Mouse (Mus musculus): ENCODE measurements at regions not wholly inside any gene's neighbourhood (a gene's known extent, or its start where the extent isn't known, plus 50 kb on each side); places are given as distances from the start of the nearest gene placed in this dataset.

DNA sequence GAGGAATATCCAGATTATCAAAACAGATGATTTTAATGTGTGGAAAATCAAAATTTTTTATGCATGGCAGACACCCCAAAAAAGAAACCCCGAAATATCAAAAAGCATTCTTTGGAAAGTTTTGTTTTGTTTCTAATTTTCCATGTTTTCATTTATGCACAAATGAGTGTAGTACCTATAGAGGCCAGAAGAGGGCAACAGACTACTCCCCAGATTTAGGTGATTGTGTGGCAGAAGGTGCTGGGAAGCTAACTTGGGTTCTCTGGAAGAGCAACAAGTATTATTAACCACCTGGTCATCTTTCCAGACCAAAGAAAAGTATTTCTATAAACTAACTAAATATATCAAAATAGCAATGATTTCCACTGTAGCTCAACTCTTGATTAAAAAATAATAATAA lies 137.2 kb downstream of the Cdc5l start:
- CTCF ChIA-PET: interaction anchor here (0.6 to 2.3 kb wide), 17 partner anchors 11 to 1524 kb away, joined by 3 to 16 read pairs (median 4); no protein-coding TSS in a partner anchor
- POLR2A ChIA-PET: interaction anchor here in 3 of 4 experiments (0.6 to 0.8 kb wide), 4 partner anchors 10 to 585 kb away, joined by 3 to 4 read pairs (median 4); no protein-coding TSS in a partner anchor

DNA sequence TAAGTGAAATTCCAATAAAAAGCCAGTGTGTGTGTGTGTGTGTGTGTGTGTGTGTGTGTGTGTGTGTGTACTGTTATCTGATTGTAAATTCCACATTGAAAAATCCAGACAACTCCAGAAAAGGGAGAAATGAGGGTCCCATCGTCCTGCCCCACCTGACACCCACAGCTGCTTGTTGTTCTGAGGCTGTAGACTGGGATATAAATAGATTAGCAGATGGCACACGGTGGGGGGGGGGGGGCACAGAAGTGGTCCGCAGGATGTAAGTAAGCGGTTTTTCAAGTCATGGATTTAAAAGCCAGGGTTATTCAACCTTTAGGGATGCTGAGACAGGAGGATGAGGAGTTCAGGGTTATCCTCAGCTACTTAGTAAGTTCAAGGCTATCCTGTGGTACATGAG lies 138.7 kb downstream of the Cdc5l start:
- CTCF ChIA-PET: interaction anchor here in 1 of 4 experiments (0.6 kb wide), 1 partner anchor 18 kb away, joined by 3 read pairs; no protein-coding TSS in a partner anchor
- POLR2A ChIA-PET: no interaction called here

DNA sequence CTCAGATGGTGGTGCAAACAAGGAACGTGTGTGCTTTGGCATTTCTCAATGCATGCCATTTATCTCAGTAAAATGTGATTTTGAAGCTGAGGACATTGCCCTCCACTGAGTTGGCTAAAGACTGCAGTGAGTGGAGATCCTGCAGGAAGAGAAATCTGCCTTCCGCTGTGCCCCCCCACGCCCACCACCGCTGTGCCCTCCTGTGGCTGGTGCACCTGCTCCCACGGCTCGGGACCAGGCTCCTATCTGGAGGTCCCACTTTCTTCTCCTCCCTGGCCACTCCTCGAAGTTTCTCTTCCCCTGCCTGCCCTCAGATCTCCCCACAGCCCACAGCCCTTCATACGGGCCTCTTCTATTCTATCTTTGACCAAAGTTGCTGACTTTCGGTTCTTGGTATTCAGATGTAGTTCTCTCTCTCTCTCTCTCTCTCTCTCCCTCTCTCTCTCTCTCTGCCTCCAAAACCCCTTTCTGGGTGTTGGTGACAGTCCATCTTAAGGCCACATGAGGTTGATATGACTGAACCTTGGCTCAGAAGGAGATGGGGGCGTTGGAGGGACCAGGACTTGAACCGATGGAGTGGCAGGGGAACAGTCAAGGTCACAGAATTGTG lies 139.2 kb downstream of the Cdc5l start:
- ChIA-PET POLR2A (no interaction called here), CTCF (interaction anchor here in 1 of 4 experiments (0.6 kb wide), 1 partner anchor 19 kb away, joined by 3 read pairs; no protein-coding TSS in a partner anchor)

DNA sequence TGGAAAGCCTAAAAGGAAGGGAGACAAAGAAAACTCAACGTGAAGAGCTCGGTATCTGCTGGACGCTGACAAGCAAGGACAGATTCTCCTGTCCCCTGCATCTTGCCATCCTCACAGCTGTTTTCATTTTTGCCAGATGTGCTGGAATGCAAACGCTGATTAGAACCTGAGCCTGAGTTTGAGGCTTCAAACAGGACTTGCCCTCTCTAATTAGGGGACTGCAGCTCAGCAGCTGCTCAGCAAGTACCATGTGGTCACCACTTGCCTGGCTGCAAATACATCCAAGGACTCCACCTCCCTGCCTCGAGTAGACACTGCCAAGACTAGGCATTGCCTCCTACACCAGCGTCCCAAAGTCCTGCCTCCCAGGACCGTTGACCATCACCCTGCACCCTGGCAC lies 140.7 kb downstream of the Cdc5l start:
- POLR2A ChIA-PET: interaction anchor here in 1 of 4 experiments (0.6 to 1.5 kb wide), 2 partner anchors 12 to 29 kb away, joined by 4 read pairs; no protein-coding TSS in a partner anchor
- CTCF ChIA-PET: interaction anchor here in 2 of 4 experiments (1.7 to 1.8 kb wide), 2 partner anchors 82 kb away, joined by 4 to 9 read pairs; no protein-coding TSS in a partner anchor

DNA sequence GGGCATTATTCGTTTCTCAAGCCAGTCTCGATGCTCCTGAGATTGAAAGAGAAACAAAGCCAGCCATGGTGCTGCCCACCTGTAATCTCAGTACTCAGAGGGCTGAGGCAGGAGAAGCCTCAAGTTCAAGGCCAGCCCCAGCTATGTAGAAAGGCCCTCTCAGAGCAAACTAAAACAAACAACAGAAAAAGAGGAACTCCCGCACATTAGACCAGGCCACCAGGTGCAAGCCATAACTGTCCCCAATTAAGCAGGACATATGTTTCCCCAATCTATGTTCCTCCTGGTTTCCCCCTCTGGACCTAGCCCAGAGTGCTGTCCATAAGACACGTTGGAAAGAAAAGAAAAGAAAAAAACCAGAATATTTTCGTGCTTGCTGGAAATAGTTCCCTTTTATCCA lies 142.5 kb downstream of the Cdc5l start:
- ChIA-PET POLR2A (no interaction called here), CTCF (no interaction called here)

DNA sequence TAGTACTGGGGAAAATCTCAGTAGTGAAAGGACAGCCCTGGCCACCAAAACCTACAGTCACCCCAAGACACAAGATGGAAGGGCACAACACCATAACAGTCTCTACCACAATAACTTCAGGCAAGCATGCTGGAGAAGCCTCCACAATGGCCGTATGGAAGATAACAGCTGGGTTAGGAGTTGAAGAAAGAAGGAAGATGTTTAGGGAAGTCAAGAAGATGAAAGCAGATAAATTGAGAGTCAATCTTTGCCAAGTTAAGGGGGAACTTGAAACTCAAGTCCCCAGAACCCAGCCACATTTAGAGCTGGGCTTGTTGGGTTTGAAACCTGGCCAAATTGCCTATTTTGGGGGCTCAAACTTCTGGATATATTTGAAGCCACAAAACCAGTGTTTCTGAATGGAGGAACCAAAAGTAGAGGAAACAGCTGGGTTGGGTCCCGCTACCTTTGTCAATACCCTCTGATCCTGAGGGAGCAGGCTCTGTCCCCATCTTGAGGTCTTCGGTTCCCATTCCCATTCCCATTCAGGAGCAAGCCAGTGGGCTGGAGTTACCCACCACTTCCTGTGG lies 147.8 kb downstream of the Cdc5l start:
- ChIA-PET POLR2A (no interaction called here), CTCF (interaction anchor here in 1 of 4 experiments (0.6 to 0.7 kb wide), 2 partner anchors 263 to 529 kb away, joined by 3 read pairs; no protein-coding TSS in a partner anchor)

DNA sequence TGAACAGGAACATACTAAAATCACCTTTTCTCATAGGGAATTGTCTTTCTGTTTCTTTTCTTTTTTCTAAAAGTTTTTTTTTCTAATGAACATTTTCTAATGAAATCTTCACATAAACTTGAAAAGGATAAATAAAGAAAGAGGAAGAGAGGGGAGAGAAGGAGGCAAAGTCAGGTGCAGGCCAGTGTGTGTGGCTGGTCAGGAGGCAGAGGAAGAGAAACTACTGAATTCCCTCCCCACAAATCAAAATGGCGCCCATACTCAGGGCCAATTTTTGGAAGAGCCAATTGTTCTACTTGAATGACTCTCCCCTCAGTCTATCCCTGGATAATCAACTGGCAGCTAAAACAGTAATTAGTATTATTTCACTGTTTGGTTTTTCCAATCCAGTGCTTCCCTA lies 152.0 kb downstream of the Cdc5l start:
- POLR2A ChIA-PET: interaction anchor here in 1 of 4 experiments (1.6 kb wide), 1 partner anchor 11 kb away, joined by 4 read pairs; no protein-coding TSS in a partner anchor
- CTCF ChIA-PET: interaction anchor here in 1 of 4 experiments (0.6 kb wide), 1 partner anchor 93 kb away, joined by 3 read pairs; no protein-coding TSS in a partner anchor

DNA sequence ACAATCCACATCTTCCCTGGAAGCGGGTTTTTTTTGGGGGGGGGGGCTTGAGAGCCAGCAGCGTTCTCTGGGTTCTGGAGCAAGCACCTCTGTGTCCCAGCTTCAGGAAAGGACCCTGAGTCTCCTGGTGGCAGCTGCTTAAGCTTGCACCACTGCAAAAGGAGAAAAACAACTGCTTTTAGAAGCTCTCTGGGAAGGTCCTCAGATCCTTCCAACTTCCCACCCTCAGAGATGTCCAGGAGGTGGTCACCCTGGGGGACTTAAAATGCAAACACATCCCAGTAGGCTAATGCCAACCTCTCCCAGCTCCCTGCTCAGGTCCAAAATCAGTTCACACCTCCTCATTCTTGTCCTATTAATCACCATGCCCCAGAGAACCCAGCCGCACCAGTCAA lies 153.7 kb downstream of the Cdc5l start:
- ChIA-PET POLR2A (interaction anchor here in 2 of 4 experiments (0.6 to 0.7 kb wide), 2 partner anchors 20 to 27 kb away, joined by 4 read pairs; no protein-coding TSS in a partner anchor), CTCF (no interaction called here)

DNA sequence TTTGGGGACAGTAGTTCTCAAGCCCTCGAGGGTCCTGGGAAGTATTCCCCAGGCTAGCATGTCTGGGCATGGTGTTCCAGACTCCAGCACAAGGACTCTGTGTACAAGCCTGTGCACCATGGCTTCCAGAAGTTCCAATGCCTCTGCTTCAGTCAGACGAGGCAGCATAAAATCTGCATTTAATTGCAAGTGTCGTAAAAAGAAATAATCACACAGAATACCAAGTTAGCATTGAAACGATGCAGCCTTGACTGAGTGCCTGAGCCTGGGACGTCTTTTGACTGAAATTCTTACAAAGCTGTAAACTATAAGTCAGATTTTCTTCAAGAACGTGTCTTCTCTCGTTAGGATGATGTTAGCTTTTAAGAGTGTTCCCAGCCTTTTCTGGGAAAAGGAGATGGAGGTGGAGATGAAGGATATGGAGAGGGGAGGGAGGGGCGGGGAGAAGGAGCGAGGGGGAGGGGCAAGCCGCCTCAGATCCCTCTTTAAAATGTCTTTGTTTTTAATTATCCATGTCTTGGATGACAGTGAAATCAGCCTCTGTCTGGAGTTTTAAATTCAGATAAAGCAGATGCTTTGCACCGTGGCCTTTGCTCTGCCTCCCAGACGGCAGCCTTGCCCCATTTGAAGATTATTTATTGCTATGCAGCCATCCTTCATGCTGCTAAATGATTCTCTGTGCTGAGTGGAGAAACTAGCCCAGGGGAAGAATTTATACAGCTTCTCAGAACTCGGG lies 154.3 kb downstream of the Cdc5l start:
- POLR2A ChIA-PET: interaction anchor here in 3 of 4 experiments (0.6 to 0.7 kb wide), 4 partner anchors 19 to 177 kb away, joined by 4 to 9 read pairs (median 4); no protein-coding TSS in a partner anchor
- CTCF ChIA-PET: interaction anchor here in 1 of 4 experiments (0.6 kb wide), 1 partner anchor 105 kb away, joined by 3 read pairs; no protein-coding TSS in a partner anchor

DNA sequence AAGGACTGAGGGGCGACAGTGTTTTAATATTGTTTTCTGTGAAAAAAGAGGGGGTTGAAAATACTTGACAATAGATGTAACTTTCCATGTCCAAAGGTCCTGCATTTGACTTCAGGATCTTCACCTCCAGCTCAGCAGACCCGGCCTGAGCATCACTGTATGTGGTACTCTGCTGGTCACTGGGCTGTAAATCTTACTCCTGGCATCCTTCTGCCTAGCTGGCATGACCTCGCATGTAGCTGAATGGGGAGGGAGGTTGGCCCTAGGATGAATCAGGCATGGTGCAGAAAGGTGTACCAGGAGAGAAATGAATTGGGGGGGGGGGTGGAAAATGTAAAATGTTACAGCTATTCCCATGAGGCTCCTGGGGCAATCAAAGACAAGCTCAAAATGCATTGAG lies 156.0 kb downstream of the Cdc5l start:
- CTCF ChIA-PET: interaction anchor here in 2 of 4 experiments (0.5 kb wide), 2 partner anchors 50 to 904 kb away, joined by 3 read pairs; no protein-coding TSS in a partner anchor
- POLR2A ChIA-PET: interaction anchor here in 1 of 4 experiments (0.7 kb wide), 1 partner anchor 93 kb away, joined by 6 read pairs; no protein-coding TSS in a partner anchor

DNA sequence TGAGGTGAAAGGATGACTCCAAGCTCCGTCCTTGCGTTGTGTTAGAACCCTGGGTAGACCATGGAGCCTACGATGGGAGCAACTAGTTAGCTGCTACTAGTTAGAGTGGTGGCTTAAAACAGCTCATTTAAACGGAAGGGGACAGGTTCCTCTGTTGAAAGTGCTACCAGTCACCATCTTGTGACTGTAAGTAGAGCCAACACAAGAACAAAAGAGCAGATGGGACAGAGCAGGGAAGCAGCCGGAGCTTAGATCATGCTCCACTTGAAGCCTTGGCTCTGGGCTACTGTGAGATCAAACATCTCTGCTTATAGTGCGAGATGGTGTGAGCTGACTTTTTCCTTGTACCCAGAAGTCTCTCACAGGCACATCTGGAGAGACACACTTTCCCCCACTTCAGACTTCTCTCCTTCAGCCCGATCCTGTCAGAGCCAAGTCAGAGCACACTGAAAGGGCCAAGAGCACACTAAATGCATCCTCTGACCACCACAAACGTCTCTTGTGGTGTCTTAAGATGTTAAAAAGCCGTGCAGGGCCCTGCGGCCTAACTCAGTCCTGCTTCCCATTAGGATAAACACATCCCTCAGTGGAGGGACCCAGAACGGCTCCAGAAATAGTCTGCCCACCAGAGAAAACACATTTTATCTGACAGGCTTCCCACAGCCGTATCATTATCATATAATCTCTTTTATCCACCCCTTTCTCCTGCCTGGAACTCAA lies 156.7 kb downstream of the Cdc5l start:
- CTCF ChIA-PET: interaction anchor here in 2 of 4 experiments (0.5 kb wide), 2 partner anchors 49 to 903 kb away, joined by 3 read pairs; no protein-coding TSS in a partner anchor
- POLR2A ChIA-PET: no interaction called here

DNA sequence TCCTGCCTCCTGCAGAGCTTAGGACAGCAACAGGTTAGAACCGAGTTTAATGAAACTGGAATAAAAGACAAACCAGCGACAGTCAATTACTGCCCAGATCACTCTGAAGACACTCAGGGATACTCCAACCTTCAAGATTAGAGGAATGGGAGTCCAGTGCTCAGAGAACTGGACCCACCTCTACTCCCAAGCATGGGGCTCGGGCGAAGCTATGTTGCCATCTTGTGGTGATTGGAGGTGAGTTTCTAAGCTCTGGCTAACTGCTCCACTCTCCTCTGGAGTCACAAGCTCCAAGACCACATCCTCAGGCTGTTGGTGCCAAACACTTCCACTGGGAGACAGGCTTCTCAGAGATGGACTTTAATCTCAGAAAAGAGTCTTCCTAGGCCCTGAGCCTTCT lies 158.6 kb downstream of the Cdc5l start:
- ChIA-PET CTCF (interaction anchor here in 3 of 4 experiments (0.5 to 2.0 kb wide), 6 partner anchors 21 to 1092 kb away, joined by 3 to 7 read pairs (median 4); no protein-coding TSS in a partner anchor), POLR2A (no interaction called here)

DNA sequence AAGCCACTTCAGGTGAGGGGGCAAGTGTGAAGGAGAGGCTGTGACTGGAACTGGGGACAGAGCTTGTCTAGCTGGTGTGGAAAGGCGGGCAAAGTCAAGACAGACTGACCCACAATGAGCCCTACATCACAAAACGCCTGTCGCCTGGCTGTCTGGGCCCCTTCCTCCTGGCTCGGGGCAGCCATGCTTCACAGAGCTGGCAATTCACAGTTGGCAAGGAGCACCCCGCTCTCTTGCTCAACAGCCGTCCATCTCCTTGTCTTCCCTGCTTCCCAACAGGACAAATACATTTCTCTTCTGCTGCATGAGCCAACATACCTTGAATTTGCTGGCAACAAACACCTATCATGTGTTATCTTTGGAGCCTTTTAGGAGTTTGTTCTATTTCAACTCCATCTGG lies 166.8 kb downstream of the Cdc5l start:
- CTCF ChIA-PET: no interaction called here
- POLR2A ChIA-PET: no interaction called here

DNA sequence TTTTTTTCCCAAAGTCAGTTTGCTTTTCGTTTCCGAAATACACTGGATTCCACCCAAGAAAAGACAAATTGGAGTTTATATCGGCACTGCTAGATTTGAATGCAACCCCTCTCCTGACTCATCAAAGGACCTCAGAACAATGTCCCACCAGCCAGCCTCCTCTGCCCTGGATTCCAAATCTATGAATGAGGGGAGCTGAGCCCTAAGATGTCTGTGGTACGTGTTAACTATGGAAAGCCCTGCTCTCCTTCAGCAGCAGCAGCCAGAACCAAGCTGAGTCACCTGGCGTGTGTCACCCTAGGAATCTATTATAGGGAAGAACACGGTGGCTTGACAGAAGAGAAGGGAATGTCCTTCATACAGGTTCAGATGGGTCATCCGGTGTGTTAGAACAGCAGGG lies 167.9 kb downstream of the Cdc5l start:
- CTCF ChIA-PET: no interaction called here
- POLR2A ChIA-PET: no interaction called here

DNA sequence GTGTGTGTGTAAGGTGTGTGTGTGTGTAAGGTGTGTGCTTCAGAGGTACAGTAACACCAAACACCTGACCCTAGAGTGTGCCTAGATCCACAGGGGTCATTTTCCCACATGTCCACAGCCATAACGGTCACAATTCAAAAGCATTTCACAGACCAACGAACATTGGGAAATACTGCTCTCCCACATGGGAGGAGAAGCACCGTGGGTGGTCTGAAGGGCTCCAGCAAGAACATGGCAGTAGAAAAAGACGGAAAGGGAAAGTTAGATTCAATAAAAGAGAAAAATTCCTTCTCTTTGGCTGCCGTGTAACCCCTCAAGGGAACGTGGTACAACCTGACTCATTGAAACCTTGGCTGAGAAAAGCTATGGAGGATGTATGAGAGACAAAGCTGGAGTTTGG lies 169.1 kb downstream of the Cdc5l start:
- CTCF ChIA-PET: interaction anchor here in 1 of 4 experiments (1.0 kb wide), 1 partner anchor 27 kb away, joined by 4 read pairs; no protein-coding TSS in a partner anchor
- POLR2A ChIA-PET: no interaction called here

DNA sequence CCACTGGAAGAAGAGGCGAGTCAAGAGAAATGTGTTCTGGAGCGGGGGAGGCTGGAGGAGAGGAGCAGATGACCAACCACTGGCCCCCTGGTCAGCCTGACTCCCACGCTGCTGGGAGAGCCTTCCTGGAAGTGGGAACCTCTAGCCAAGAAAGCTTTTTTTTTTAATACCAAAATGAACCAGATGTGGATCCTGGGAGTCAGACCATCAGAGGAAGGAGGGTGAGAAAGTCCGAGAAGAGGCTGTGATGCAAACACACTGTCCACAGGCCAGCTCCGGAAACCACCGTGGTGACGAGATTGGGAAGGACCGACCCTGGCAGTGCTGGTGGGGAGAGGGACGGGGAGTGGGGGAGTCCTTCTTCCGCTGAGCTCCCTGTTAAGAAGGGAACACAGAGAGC lies 173.1 kb downstream of the Cdc5l start:
- ChIA-PET POLR2A (interaction anchor here in 2 of 4 experiments (0.5 to 1.4 kb wide), 2 partner anchors 16 to 19 kb away, joined by 3 to 4 read pairs; no protein-coding TSS in a partner anchor), CTCF (interaction anchor here in 1 of 4 experiments (1.0 kb wide), 1 partner anchor 114 kb away, joined by 3 read pairs; no protein-coding TSS in a partner anchor)

DNA sequence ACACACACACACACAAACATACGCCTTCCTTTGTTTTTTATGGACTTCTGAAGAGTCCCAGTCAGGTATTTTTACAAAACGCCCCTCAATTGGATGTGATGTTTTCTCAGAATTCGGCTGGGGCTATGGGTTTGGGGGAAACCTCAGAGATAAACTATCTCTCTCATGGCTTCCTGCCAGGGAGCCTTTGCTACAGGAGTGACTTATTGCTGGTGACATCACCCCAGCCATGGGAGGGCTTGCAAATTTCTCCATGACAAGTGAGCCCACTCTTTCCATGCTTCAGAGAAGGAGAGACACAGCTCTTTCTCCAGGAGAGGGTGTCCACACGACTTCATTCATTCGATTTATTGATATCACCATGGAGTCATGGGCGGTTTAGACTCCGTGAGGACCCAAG lies 175.5 kb downstream of the Cdc5l start:
- POLR2A ChIA-PET: interaction anchor here in 1 of 4 experiments (0.7 kb wide), 1 partner anchor 75 kb away, joined by 3 read pairs; no protein-coding TSS in a partner anchor
- CTCF ChIA-PET: no interaction called here

DNA sequence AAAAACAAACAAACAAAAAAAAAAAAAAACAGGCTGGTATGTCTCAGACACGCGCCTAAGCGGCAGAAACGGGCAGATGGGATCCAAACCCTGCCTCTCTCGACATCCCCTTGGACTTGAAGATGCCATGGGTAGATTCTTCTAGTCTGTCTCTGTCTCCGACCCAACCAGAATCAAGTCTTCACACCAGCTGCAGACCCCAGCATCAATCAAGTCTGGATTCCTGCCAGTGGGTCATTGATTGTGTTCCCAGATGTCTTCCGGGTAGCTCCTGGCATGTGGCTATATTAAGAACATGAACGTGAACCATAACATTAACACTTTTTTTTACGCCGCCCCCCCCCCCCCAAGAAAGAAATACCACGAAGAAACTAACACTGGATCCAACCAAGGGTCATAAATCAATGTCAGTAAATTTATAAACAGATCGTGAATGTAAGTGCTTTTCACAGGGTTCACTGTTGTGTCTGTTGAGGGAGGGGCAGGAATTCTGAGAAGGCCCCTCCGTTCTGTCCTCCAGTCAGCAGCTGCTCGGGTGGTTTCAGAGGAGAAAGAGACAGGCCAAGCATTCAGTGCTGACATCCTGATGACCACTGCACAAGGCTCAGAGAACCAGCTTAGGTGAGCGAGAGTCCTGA lies 180.8 kb downstream of the Cdc5l start:
- ChIA-PET POLR2A (interaction anchor here in 2 of 4 experiments (0.6 to 1.1 kb wide), 3 partner anchors 17 to 71 kb away, joined by 3 to 5 read pairs (median 4); no protein-coding TSS in a partner anchor), CTCF (interaction anchor here (0.6 to 2.4 kb wide), 10 partner anchors 8 to 1009 kb away, joined by 3 to 11 read pairs (median 4); no protein-coding TSS in a partner anchor)

Data from embryonic stem cell, embryonic (primary cell).